Mouse (Mus musculus) C2C12 (cell line): Measurements from ENCODE around the gene Tmem30c.

Experiments
- CTCF ChIP-seq: IDR thresholded peaks from one replicate; pipeline ENCODE4 v1.5.1; 2011; ENCODE audit not compliant: control insufficient read depth, insufficient read depth, insufficient read length
- MAX ChIP-seq: IDR thresholded peaks from one replicate; pipeline ENCODE4 v1.6.1; 2011; ENCODE audit warnings: mild to moderate bottlenecking, control low read depth
- USF1 ChIP-seq: IDR thresholded peaks from one replicate; pipeline ENCODE4 v1.6.1; 2011; ENCODE audit warnings: low read depth, mild to moderate bottlenecking, control low read depth, moderate library complexity

DNA sequence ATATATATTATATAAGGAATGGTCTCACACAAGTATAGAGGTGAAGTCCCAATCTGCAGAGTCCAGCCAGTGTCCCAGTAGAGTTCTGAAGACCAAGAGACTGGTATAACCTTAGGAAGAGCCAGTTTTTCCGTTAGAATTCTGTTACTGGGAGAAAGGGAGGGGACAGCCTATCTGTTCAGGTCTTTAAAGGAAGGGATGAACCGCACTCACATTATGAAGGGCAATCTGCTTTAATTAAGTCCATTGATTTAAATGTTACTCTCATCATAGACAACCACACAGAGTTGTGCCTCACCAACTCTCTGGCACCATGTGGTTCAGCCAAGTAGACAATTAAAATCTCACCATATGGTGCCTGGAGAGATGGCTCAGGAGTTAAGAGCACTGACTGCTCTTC, at the start of gene Tmem30c:
- no peak for TF ChIP-seq MAX
- TF ChIP-seq CTCF: no peak
- no peak for TF ChIP-seq USF1
